Mouse (Mus musculus) heart, postnatal 10 days (tissue): ENCODE data around the gene Slc26a5. TPM values are rescaled to one million over a fixed set of nuclear protein-coding genes. Genes with fewer than 3 reads are reported as not detected.

Source experiments
- DNase-seq, 2 experiments: peaks; one replicate each; pipeline ENCODE4 v3.0.0; 2021
- intact Hi-C: fragments of 180-260 bp; cut with DNase I; formaldehyde crosslinking; loops from one replicate; pipeline ENCODE4 v1.15.1; 2025
- total RNA-seq, 2 experiments: library from RNA; stranded (reverse); gene quantifications; 2 replicates each; pipeline ENCODE4 v1.2.3; 2021

The Slc26a5 gene
- total RNA-seq, 2 experiments from 2014 or later: not detected

DNA sequence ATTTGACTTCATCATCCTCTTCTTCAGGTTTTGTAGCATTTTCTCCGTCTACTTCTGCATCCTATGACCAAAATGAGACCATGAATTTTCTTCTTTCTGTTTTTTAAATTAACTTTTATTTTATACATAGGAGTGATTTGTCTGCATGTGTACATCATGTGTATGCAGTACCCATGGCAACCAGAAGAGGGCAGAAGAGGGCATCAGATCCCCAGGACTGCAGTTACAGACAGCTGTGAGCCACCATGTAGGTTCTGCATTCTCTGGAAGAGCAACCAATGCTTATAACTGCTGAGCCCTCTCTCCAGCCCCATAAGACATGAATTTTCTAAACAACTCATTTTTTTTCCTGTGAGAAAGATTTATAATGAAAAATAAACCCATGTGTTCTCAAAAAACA is 51.4 kb downstream of the Slc26a5 start:
- intact Hi-C loops: no loop called here
- peak; percentile 20 to 45 for DNase-seq

DNA sequence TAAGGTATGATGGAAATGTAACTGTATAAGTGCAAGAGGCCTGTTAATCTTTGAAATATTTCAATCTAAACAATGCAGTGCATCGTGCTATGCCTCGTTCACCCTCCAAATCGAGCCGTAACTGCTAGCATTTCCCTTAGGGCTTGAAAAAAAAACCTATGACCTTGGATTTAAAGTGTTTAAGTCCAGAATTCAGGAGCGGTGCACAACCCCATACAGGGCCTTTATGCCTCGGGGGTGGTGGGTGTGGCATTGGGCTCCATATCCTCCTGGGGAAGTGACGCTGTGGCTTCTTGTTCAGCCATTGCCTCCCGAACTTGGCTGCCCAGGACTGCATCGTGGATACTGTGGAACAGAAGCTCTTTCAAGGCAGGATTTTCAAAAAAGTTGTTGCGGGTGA is 54.5 kb downstream of the Slc26a5 start:
- no peak for DNase-seq
- intact Hi-C loops: no loop called here

DNA sequence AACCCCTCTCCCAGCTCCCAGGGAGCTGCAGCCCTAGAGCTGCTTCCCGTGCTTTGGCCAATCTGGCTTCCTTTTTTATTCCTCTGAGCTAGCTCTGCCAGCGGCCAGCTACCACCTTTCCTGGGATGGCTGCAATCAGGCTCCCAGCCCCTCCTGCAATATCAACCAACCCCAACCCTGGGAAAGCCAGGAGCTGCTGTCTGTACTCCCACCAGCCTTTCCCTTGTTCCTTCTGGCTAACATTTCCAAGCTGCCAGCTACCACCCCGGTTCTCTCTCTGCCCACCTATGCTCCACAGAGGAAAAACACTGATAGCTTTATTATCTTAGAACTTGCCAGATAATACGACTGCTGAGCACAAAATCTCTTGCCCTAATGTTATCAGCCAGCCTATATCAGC is 60.6 kb downstream of the Slc26a5 start:
- intact Hi-C loops: no loop called here
- no peak for DNase-seq

DNA sequence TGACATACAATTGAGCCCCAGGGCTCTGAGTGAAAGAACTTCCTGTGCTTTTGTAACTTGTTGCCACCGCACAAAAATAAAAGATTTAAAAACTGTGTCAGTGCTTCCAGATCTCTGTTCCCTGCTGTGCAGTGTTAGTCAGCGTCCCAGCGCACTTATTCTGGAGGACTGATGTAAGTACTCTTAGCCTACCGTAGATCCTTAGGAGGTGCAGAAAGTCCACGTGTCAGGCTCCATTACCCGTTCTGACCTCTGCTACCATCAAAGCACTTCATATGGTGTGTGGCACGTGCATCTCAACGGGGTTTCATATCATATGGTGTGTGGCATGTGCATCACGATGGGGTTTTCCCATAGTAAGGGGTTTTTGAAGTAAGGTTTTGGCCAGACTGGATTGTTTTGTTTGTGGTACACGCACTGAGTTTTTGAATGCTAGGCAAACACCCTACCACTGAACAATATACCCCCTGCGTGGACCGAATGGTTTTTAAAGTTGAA is 61.7 kb downstream of the Slc26a5 start:
- intact Hi-C loops: no loop called here
- DNase-seq: no peak

DNA sequence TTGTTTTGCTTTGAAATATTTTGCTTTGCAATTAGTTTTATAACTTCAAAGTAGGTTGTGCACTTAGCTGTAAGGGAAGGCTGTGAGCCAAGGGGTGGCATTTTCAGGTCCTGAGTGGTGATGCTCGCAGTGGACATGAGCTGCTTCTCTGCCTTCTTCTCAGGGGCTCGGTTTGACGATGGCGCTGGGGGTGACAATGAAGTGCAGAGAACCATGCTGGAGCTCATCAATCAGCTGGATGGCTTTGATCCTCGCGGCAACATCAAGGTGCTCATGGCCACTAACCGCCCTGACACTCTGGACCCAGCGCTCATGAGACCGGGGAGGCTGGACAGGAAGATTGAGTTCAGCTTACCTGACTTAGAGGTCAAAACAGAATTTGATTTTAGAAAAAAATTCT is 62.5 kb downstream of the Slc26a5 start:
- DNase-seq: no peak
- intact Hi-C loops: no loop called here

DNA sequence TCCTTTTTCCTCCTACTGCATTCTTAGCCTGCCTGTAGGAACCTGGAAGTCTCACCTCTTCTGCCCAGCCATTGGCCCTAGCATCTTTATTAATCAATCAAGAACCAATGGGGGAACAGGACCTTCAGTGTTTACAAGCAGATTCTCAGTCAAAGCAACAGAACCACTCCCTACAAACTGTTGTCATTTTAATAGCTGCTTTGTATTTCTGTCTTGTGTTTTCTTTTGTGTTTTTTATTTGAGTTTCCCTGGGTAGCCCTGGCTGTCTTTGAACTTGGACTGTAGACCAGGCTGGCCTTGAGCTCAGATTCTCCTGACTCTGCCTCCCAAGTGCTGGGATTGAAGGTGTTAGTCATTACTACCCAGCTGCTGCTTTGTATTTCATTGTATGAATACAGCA is 73.2 kb downstream of the Slc26a5 start:
- intact Hi-C loops: no loop called here
- DNase-seq: no peak

DNA sequence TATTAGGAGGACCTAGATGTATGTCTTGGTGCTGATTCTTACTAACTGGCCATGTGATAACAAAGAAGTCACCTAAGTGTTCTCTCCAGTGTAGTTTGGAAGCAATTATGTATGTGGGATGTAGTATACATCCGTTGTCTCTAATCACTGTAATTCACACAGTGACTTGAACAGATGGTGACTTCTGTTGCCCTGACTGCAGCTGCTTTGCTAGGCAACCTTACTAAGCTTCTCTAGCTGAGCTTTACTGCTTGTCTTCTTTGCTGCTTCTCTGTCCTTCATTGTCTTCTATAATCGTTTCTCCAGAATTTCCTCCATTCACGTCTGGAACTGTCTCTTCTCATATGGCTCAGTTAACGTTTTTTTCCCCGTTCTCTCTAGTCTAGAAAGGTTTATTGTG is 76.3 kb downstream of the Slc26a5 start:
- intact Hi-C loops: loop anchor here (10.0 kb wide), 1 partner anchor 726 kb away; no protein-coding TSS in a partner anchor
- DNase-seq: no peak

DNA sequence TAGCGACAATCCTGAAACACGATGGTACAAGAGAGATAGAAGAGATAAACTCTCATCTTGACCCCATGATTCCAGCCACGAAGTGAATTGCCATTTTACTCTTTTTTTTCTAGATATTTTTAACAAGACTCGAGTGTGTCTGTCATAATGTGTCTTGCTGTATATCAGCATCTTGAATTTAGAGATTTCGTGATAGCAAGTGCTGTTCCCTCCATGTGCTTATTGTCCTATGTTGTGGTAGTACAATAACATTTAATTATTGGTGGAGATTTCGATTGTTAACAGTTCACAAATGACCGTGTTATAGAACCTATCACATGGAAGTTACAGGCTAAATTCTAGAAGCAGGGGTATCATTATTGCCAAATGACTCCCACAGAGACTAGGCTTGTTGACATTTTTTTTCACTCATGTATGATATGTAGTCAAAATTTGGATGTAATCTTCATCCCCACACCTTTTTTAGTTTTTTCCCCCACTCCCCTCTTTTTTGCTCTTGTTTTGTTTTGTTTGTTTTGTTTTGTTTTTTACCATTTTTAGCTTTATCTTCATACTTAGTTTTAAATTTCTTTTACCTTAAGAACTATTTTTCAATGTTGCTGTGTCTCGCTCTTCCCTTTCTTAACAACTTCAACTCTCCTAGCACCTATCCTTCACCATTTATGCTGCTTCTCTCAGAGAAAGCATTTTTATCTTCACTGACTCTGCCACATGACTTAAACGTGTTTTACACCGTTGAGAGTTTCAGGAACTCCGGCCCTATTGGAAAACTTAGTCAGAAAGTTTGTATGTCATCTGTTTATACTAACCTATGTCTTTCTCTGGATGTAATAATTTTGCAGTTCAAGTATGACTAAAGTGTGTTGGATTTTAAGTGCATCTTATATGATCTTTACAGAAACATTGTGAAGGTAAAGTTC is 78.0 kb downstream of the Slc26a5 start:
- intact Hi-C loops: loop anchor here (10.0 kb wide), 1 partner anchor 727 kb away; no protein-coding TSS in a partner anchor
- no peak for DNase-seq

DNA sequence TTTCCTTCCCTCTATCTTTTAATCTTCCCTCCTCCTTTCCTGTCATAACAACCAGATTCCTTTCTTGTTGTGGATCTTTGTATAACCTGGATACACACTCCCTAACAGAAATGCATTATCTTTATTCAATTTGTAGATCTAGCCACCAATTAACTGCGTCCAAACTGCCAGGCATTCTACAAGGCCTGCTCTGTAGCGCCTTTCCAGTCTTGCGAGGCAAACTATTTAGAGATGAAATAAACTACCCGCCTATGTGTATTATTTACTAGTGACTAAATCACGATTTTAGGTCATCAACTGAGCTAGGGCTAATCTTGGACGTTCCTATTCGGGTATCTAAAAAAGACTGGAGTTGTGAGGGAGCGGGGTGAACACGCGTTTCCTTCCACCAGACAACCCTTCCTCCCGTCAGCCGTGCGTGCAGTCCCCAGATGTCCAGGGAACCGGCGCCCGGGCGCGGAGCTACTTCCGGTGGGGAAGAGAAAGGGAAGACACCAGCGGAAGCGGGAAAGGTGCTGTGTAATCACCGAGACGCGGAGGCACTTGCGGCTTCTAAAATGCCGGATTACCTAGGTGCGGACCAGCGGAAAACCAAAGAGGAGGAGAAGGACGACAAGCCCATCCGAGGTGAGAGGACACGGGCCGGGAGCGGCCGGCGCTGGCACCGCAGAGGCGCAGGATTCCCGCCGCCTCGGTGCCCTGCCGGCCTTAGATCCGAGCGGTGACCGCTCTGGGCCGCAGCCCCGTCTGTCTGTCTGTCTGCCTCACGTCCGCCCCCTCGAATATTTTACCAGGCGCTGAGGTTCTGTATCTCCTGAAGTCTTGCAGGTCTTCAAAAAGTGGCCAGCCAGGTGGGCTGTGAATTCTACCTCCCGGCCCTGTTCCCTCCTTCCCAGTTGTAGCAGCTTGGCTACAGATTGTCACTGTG is 78.9 kb downstream of the Slc26a5 start:
- peak; percentile 95 to 97 for DNase-seq
- intact Hi-C loops: loop anchor here (10.0 kb wide), 1 partner anchor 728 kb away; no protein-coding TSS in a partner anchor

DNA sequence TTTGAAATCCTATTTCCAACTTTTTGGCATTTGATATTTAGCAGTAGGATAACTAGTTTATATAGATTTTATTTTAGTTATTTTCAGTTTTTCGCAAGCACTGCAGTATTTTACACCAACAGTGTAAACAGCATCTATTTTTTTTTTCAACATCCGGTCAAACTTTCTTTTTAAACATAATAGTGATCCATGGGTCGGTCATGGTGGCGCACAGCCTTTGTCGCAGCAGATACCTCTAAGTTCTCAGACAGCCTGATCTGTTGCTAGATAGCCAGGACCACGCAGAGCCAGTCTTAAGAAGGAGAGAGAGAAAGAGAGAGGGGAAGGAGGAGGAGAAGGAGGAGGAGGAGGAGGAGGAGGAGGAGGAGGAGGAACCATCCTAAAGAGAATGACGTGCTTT is 79.6 kb downstream of the Slc26a5 start:
- DNase-seq: peak in 1 of 2 experiments; percentile 5
- intact Hi-C loops: loop anchor here (2.0 to 10.0 kb wide), 2 partner anchors 49 to 729 kb away; partner anchors contain the start of gene Pmpcb

DNA sequence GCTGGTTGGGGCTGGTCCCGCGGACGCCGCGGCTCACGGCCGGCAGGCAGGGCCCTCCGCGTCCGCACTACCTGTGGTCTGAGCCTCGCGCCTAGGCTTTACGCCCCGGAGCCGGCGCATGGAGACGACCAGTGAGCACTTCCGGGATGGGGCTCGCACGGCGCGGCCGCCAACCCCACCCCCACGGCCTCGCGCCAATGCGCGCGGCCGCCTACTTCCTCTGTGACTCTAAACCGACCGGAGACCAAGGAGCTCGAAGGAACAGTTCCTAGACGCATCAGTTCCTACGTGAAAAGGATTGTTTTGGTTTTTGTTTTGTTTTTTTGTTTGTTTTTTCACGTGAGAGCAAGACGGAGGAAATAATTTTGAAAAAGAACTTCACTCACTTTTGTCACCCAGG is 80.4 kb downstream of the Slc26a5 start, which contains the start of the genes Dnajc2 and Psmc2:
Dnajc2 (minus strand) TSS at position 199 of the 400 bp plus-strand sequence.
Psmc2 (plus strand) TSS at position 231 of the 400 bp plus-strand sequence.
- intact Hi-C loops: loop anchor here (2.0 to 10.0 kb wide), 2 partner anchors 48 to 730 kb away; partner anchors contain the start of gene Pmpcb
- DNase-seq: peak; percentile 91 to 94

DNA sequence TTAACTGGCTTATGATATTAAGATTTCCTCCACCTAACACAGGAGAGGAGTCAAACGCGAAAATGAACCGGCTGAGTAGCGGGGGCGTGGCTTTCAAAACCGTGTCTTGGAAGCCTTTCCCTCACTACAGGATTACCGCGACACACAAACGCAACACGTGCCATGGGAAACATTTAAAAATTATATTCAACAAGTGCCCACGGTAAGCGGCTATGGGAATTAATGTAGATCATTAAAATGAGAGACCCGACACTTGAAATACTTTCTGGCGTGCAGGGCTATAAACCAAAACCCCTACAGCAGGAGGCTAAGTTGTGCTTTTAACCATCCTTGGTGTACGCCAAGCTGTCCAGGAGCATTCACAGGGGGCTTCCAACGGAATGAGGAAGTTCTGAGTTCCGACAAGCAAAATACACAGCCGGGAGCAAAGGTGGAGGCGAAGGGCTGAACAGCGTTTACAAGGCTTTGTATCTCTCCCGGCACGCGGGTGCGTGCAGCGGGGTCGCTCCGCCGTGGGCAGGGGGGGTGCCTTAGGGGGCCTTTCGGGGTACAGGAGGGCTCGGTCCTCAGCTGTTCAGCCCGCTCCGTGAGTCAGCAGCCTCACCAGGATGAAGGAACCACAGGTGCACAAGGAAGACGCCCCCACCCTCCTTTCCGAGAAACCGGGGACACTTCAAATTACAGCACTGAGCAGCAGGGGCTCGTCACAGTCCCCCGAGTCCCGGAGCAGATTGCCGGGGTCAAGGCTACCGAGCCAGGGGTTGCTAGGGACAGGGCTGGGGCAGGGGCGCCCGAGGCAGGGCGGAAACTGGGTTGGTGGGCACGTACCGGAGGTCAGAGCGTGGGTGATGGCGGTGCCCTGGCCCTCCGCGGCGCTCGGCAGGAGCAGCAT is 81.0 kb downstream of the Slc26a5 start:
- DNase-seq: peak; percentile 13 to 23
- intact Hi-C loops: loop anchor here (2.0 to 10.0 kb wide), 2 partner anchors 48 to 730 kb away; partner anchors contain the start of gene Pmpcb

DNA sequence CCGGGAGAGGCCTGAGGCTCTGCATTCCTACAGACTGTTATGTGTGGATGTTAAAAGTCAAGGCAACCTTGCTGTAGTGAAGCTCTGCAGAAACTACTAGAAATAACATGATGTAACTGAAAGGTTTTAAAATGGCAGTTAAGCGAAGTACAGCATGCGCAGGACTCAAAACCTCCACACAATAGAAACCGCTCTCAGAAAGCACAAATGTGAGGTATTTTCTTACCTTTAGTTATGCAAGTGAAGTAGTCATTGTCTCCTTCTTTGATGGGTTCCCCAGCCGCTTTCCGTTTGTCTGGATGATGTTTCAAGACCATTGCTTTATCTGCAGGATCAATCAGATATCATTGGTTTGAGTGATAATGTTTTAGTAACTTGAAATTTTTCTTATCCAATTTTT is 88.9 kb downstream of the Slc26a5 start:
- intact Hi-C loops: no loop called here
- no peak for DNase-seq

DNA sequence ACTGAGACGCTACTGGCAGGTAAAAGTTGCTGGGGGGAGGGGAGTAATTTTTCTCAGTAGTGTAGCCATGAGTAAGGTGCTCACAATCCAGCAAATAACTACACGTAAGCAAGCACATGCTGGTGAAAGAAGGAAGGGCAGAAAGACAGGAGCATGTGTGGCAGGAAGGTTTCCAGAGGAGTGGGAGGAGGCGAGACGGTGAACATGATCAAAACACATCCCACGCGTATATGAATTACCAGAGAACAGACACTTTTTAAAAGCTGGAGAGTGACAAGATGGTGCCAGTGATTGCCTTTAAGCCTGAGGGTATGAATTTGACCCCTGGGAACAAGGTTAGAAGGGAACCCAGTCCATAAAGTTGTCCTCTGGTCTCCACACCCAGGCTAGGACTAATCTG is 95.6 kb downstream of the Slc26a5 start:
- no peak for DNase-seq
- intact Hi-C loops: no loop called here

DNA sequence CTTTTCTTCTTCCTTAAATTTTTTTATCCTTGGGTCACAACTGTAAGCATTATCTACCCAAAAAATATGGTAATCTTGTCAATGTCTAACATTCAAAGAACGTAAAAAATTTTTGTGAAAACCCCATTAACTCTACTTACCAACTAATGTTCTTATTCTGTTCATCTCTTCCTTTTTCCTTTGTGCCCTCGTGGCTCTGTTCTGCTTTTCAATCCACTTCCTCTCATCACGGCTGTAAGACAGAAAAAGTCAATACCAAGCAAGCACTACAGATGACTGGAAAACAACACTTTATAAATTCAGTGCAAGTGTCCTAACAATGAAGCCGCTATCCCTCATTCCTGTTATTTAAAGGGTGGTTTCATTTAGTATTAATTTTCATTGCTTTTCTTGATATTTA is 96.9 kb downstream of the Slc26a5 start:
- intact Hi-C loops: no loop called here
- DNase-seq: no peak

Other genes with a start within 250 kb of the Slc26a5 start
- gene Fbxl13, start 220.0 kb downstream of the Slc26a5 start, total RNA-seq: under 1 TPM; 0.10 TPM
- 10 to 100 TPM; 14.6 to 15.3 TPM for gene Armc10, start 219.8 kb downstream of the Slc26a5 start, total RNA-seq
- gene Napepld, start 164.2 kb downstream of the Slc26a5 start, total RNA-seq: 1 to 10 TPM; 5.4 to 5.7 TPM
- gene Pmpcb, start 128.5 kb downstream of the Slc26a5 start, total RNA-seq: 100 to 1,000 TPM; 224 TPM
- 10 to 100 TPM; 18.2 to 20.8 TPM for gene Dnajc2, start 80.4 kb downstream of the Slc26a5 start, total RNA-seq
- gene Psmc2, start 80.3 kb downstream of the Slc26a5 start, total RNA-seq: 100 to 1,000 TPM in 1 of 2 experiments, 10 to 100 TPM in 1; 98.9 to 101 TPM